In genomic region chr4:130663810-130664401, GRCm38 (mm10) we compare ENCODE assay signal across 9 mouse cellular contexts. TPM values are rescaled to one million over a fixed set of nuclear protein-coding genes. Genes with fewer than 3 reads are reported as not detected.
DNase-seq lines count a peak whose midpoint lies in the region; ATAC-seq lines count a peak whose summit lies in the region.
"Had no signal": no experiment of that assay in that cellular context is flagged by ENCODE, and none has a peak within 500 bp of the region (broad histone marks: within the 10 kb centered on the region; RNA-seq: fewer than 3 reads in every experiment).

No protein-coding gene starts in this region.

- peak overlapping the region; percentile 98 for H3K9ac ChIP-seq in kidney, embryonic 14.5 days (ENCODE audit: low read depth, low read length)
- H3K9ac ChIP-seq in liver, embryonic 11.5 days (ENCODE audit: low read depth, low read length) = peak overlapping the region; percentile 99
- H3K9ac ChIP-seq in neural tube, embryonic 11.5 days (ENCODE audit: low read length) = peak overlapping the region; percentile 97

- peak; percentile 8 to 19 for DNase-seq in left cerebral cortex, adult 18-20 months (ENCODE audit: low spot score in 2 of 2)
- no peak for DNase-seq in left cerebral cortex, adult 11 months (ENCODE audit: low spot score)
- DNase-seq in embryonic facial prominence, embryonic 10.5 days (ENCODE audit: low spot score) = peak; percentile 64
- DNase-seq in heart, adult 8-10 months (ENCODE audit: low spot score) = peak; percentile 18
- peak; percentile 71 for DNase-seq in liver, embryonic 11.5 days (ENCODE audit: low spot score)
- peak; percentile 69 for DNase-seq in neural tube, embryonic 11.5 days (ENCODE audit: low spot score)
- DNase-seq in testis, postnatal 10 days (ENCODE audit: low spot score) = peak; percentile 68

- H3K27me3 ChIP-seq in embryonic facial prominence, embryonic 10.5 days (replicated peaks; ENCODE audit: low read depth, poor library complexity, severe bottlenecking) = no peaks in the 10 kb centered on the region
- no peaks in the 10 kb centered on the region for H3K27me3 ChIP-seq in kidney, embryonic 14.5 days (ENCODE audit: control insufficient read depth, insufficient read depth, low read length)
- H3K27me3 ChIP-seq in liver, embryonic 11.5 days (replicated peaks; ENCODE audit: control insufficient read depth, insufficient read depth, low read length) = no peaks in the 10 kb centered on the region
- no peaks in the 10 kb centered on the region for H3K27me3 ChIP-seq in neural tube, embryonic 11.5 days (ENCODE audit: control insufficient read depth, insufficient read depth, low read length)
- H3K27me3 ChIP-seq: Patski had no signal

- H3K9me3 ChIP-seq in embryonic facial prominence, embryonic 10.5 days = no peaks in the 10 kb centered on the region
- no peaks in the 10 kb centered on the region for H3K9me3 ChIP-seq in kidney, embryonic 14.5 days (ENCODE audit: control insufficient read depth, low read length)
- no peaks in the 10 kb centered on the region for H3K9me3 ChIP-seq in liver, embryonic 11.5 days (ENCODE audit: control insufficient read depth, low read length)
- H3K9me3 ChIP-seq in neural tube, embryonic 11.5 days (ENCODE audit: control insufficient read depth, low read length) = no peaks in the 10 kb centered on the region

- H3K36me3 ChIP-seq in embryonic facial prominence, embryonic 10.5 days (replicated peaks) = peaks cover 25% of the 10 kb centered on the region
- peaks cover 5% of the 10 kb centered on the region for H3K36me3 ChIP-seq in kidney, embryonic 14.5 days (ENCODE audit: control insufficient read depth, insufficient read depth, low read length)
- H3K36me3 ChIP-seq in liver, embryonic 11.5 days (ENCODE audit: control insufficient read depth, insufficient read depth, low read length) = peaks cover 3% of the 10 kb centered on the region
- H3K36me3 ChIP-seq in neural tube, embryonic 11.5 days (ENCODE audit: control insufficient read depth, insufficient read depth, low read length) = no peaks in the 10 kb centered on the region

- H3K4me3 ChIP-seq in embryonic facial prominence, embryonic 10.5 days = peak overlapping the region; percentile 94
- peak overlapping the region; percentile 94 for H3K4me3 ChIP-seq in kidney, embryonic 14.5 days (ENCODE audit: low read length)
- H3K4me3 ChIP-seq in liver, embryonic 11.5 days (ENCODE audit: low read depth, low read length) = peak overlapping the region; percentile 96
- H3K4me3 ChIP-seq in neural tube, embryonic 11.5 days (ENCODE audit: low read depth, low read length) = peak overlapping the region; percentile 93

- H3K4me1 ChIP-seq in embryonic facial prominence, embryonic 10.5 days = peaks cover 45% of the 10 kb centered on the region
- peaks cover 12% of the 10 kb centered on the region; the same call in 1 of the 2 replicates for H3K4me1 ChIP-seq in kidney, embryonic 14.5 days (ENCODE audit: control insufficient read depth, insufficient read depth, low read length)
- peaks cover 41% of the 10 kb centered on the region for H3K4me1 ChIP-seq in liver, embryonic 11.5 days (replicated peaks; ENCODE audit: control insufficient read depth, insufficient read depth, low read length)
- H3K4me1 ChIP-seq in neural tube, embryonic 11.5 days (ENCODE audit: control insufficient read depth, insufficient read depth, low read length) = peaks cover 6% of the 10 kb centered on the region; the same call in 1 of the 2 replicates

- WGBS in embryonic facial prominence, embryonic 10.5 days = under 1% methylated on average over 22 of the region's 22 CpGs
- WGBS in kidney, embryonic 14.5 days = under 1% methylated on average over 22 of the region's 22 CpGs
- WGBS in liver, embryonic 11.5 days = under 1% methylated on average over 22 of the region's 22 CpGs
- 0% methylated on average over 22 of the region's 22 CpGs for WGBS in neural tube, embryonic 11.5 days

- H3K27ac ChIP-seq in embryonic facial prominence, embryonic 10.5 days (replicated peaks) = peak overlapping the region; percentile 99
- peak overlapping the region; percentile 98 for H3K27ac ChIP-seq in kidney, embryonic 14.5 days (ENCODE audit: low read depth, low read length)
- H3K27ac ChIP-seq in liver, embryonic 11.5 days (ENCODE audit: low read depth, low read length) = peak overlapping the region; percentile 92
- H3K27ac ChIP-seq in neural tube, embryonic 11.5 days (ENCODE audit: low read depth, low read length) = peak overlapping the region; percentile 96

- peak; percentile 72 for ATAC-seq in kidney, embryonic 14.5 days (ENCODE audit: low FRiP score, low TSS enrichment)
- no peak for ATAC-seq in liver, embryonic 11.5 days (replicated peaks; ENCODE audit: low FRiP score)
- ATAC-seq in neural tube, embryonic 11.5 days (ENCODE audit: insufficient read depth, low FRiP score, low TSS enrichment) = peak; percentile 11; the same call in 1 of the 2 replicates

- peak overlapping the region; percentile 64 for H3K4me2 ChIP-seq in kidney, embryonic 14.5 days (replicated peaks; ENCODE audit: low read depth, low read length)
- peak overlapping the region; percentile 91 for H3K4me2 ChIP-seq in liver, embryonic 11.5 days
- peak overlapping the region; percentile 87 for H3K4me2 ChIP-seq in neural tube, embryonic 11.5 days (ENCODE audit: low read depth)

RNA-seq across cellular contexts. Expression of gene Pum1, which starts 0.8 kb away (rescaled TPM):
- total RNA-seq in left cerebral cortex, adult 18-20 months (2021) = 100 to 1,000 TPM; 113 to 124 TPM
- 120 and 129 TPM in 2 replicates for polyA plus RNA-seq in embryonic facial prominence, embryonic 10.5 days (2016; fragmentation: Nextera tagmentation; extraction: Ambion mirVana)
- 10 to 100 TPM; 53.7 to 65.4 (median 60.3) TPM for total RNA-seq in heart, adult 8-10 months (2022)
- 83.2 and 117 TPM in 2 replicates for polyA plus RNA-seq in kidney, embryonic 14.5 days (2014; fragmentation: Nextera tagmentation; extraction: Ambion mirVana)
- polyA plus RNA-seq in liver, embryonic 11.5 days (2014; fragmentation: Nextera tagmentation; extraction: Ambion mirVana) = 61.4 and 65.0 TPM in 2 replicates
- 107 and 108 TPM in 2 replicates for polyA plus RNA-seq in neural tube, embryonic 11.5 days (2014; fragmentation: Nextera tagmentation; extraction: Ambion mirVana)
